Mouse (Mus musculus) left cerebral cortex, postnatal 10 days (tissue): Measurements from ENCODE around the gene Arid2. TPM values are rescaled to one million over a fixed set of nuclear protein-coding genes. Genes with fewer than 3 reads are reported as not detected.
"Not testable (repeated sequence)": the region's sequence is repeated elsewhere in the genome, so short reads cannot be mapped to it uniquely, and the experiment has no call there.

ENCODE experiments used
- DNase-seq, 2 experiments: peaks; one replicate each; pipeline ENCODE4 v3.0.0; 2021 to 2022; ENCODE audit warnings: low spot score in 2 of 2, mixed read lengths in 1 of 2; ENCODE audit errors: extremely low spot score in 1 of 2
- intact Hi-C: fragments of 180-260 bp; cut with DNase I; formaldehyde crosslinking; loops from one replicate; pipeline ENCODE4 v1.15.1; 2025
- total RNA-seq, 2 experiments: library from RNA; stranded (reverse); gene quantifications; 2 replicates each; pipeline ENCODE4 v1.2.3; 2021

Gene Arid2
- total RNA-seq, 2 experiments from 2014 or later = 44.1 to 44.9 TPM

GRCm38 (mm10) chr15:96283920-96284431 is 3.3 kb upstream of the Arid2 start:
- intact Hi-C loops = loop anchor here (10.0 kb wide), 4 partner anchors 269 to 519 kb away; partner anchors contain the start of gene Ano6
- peak in 1 of 2 experiments; percentile 32 for DNase-seq

GRCm38 (mm10) chr15:96284711-96285322 is 2.5 kb upstream of the Arid2 start:
- no peak for DNase-seq
- intact Hi-C loops = loop anchor here (10.0 kb wide), 4 partner anchors 270 to 520 kb away; partner anchors contain the start of gene Ano6

- intact Hi-C loops = loop anchor here (10.0 kb wide), 4 partner anchors 271 to 521 kb away; partner anchors contain the start of gene Ano6
- DNase-seq = peak; percentile 83 to 93
These were observed 1.8 kb upstream of the Arid2 start for GRCm38 (mm10) chr15:96285323-96286014.

- peak; percentile 91 to 97 for DNase-seq
- intact Hi-C loops = loop anchor here (10.0 kb wide), 4 partner anchors 271 to 521 kb away; partner anchors contain the start of gene Ano6
These were observed 1.0 kb upstream of the Arid2 start for GRCm38 (mm10) chr15:96286015-96286934.

GRCm38 (mm10) chr15:96286935-96287292 is 404 bp upstream of the Arid2 start:
- intact Hi-C loops = loop anchor here (10.0 kb wide), 4 partner anchors 272 to 522 kb away; partner anchors contain the start of gene Ano6
- DNase-seq = no peak

- intact Hi-C loops = loop anchor here (10.0 kb wide), 4 partner anchors 273 to 523 kb away; partner anchors contain the start of gene Ano6
- DNase-seq = peak; percentile 25 to 68
These were observed 888 bp downstream of the Arid2 start for GRCm38 (mm10) chr15:96287976-96288835.

GRCm38 (mm10) chr15:96288836-96289390 is 1.6 kb downstream of the Arid2 start:
- intact Hi-C loops = loop anchor here (10.0 kb wide), 4 partner anchors 274 to 524 kb away; partner anchors contain the start of gene Ano6
- no peak for DNase-seq

- DNase-seq = no peak
- intact Hi-C loops = no loop called here
These were observed 2.7 kb downstream of the Arid2 start for GRCm38 (mm10) chr15:96290001-96290400.

GRCm38 (mm10) chr15:96293444-96293843 is 6.1 kb downstream of the Arid2 start:
- DNase-seq = no peak
- intact Hi-C loops = no loop called here

GRCm38 (mm10) chr15:96297078-96297590 is 9.8 kb downstream of the Arid2 start:
- intact Hi-C loops = no loop called here
- DNase-seq = no peak

GRCm38 (mm10) chr15:96297623-96298188 is 10.4 kb downstream of the Arid2 start:
- no peak for DNase-seq
- intact Hi-C loops = no loop called here

GRCm38 (mm10) chr15:96309310-96309709 is 22.0 kb downstream of the Arid2 start:
- intact Hi-C loops = no loop called here
- DNase-seq = no peak

- DNase-seq = no peak
- intact Hi-C loops = no loop called here
These were observed 25.6 kb downstream of the Arid2 start for GRCm38 (mm10) chr15:96312902-96313301.

- intact Hi-C loops = no loop called here
- DNase-seq = no peak
These were observed 28.3 kb downstream of the Arid2 start for GRCm38 (mm10) chr15:96315664-96316063.

GRCm38 (mm10) chr15:96319335-96319734 is 32.0 kb downstream of the Arid2 start:
- DNase-seq = no peak
- intact Hi-C loops = no loop called here

- no peak for DNase-seq
- intact Hi-C loops = no loop called here
These were observed 38.5 kb downstream of the Arid2 start for GRCm38 (mm10) chr15:96325726-96326328.

GRCm38 (mm10) chr15:96328722-96329121 is 41.4 kb downstream of the Arid2 start:
- DNase-seq, intact Hi-C loops: not testable (repeated sequence)
